Mouse (Mus musculus): ENCODE measurements around the gene Gm44511.
A peak's percentile ranks its signal among the peaks of the same experiment; 100 is the strongest.

Gene Gm44511

GRCm38 (mm10) chr6:128826132-128826531 lies at the start of gene Gm44511, which contains the start of gene Klrb1b:
TSS of gene Gm44511 (minus strand) at chr6:128826315.
TSS of gene Klrb1b (minus strand) at chr6:128826331.
- no peak for DNase-seq (ENCODE audit: extremely low spot score, low spot score)

- no peak for DNase-seq (ENCODE audit: extremely low spot score, low spot score)
Observed at GRCm38 (mm10) chr6:128871910-128872610, 45.9 kb upstream of the Gm44511 start.

- DNase-seq (ENCODE audit: extremely low spot score, low spot score) = no peak
Observed at GRCm38 (mm10) chr6:128868861-128869260, 42.7 kb upstream of the Gm44511 start.

- no peak for DNase-seq (ENCODE audit: extremely low spot score, low spot score)
Observed at GRCm38 (mm10) chr6:128857976-128858375, 31.9 kb upstream of the Gm44511 start.

- DNase-seq (ENCODE audit: extremely low spot score, low spot score) = no peak
Observed at GRCm38 (mm10) chr6:128856250-128856649, 30.1 kb upstream of the Gm44511 start.

GRCm38 (mm10) chr6:128855477-128855876 lies 29.4 kb upstream of the Gm44511 start:
- DNase-seq (ENCODE audit: extremely low spot score, low spot score) = no peak

- DNase-seq (ENCODE audit: extremely low spot score, low spot score) = no peak
Observed at GRCm38 (mm10) chr6:128854895-128855294, 28.8 kb upstream of the Gm44511 start.

GRCm38 (mm10) chr6:128854024-128854820 lies 28.1 kb upstream of the Gm44511 start:
- peak; percentile 61 for DNase-seq (ENCODE audit: extremely low spot score, low spot score)

GRCm38 (mm10) chr6:128852766-128853165 lies 26.7 kb upstream of the Gm44511 start:
- DNase-seq (ENCODE audit: extremely low spot score, low spot score) = no peak

- no peak for DNase-seq (ENCODE audit: extremely low spot score, low spot score)
Observed at GRCm38 (mm10) chr6:128851151-128851550, 25.0 kb upstream of the Gm44511 start.

GRCm38 (mm10) chr6:128850671-128851070 lies 24.6 kb upstream of the Gm44511 start:
- no peak for DNase-seq (ENCODE audit: extremely low spot score, low spot score)

- peak; percentile 65 for DNase-seq (ENCODE audit: extremely low spot score, low spot score)
Observed at GRCm38 (mm10) chr6:128849902-128850301, 23.8 kb upstream of the Gm44511 start.

GRCm38 (mm10) chr6:128847401-128847800 lies 21.3 kb upstream of the Gm44511 start:
- DNase-seq (ENCODE audit: extremely low spot score, low spot score) = no peak

GRCm38 (mm10) chr6:128845998-128846542 lies 20.0 kb upstream of the Gm44511 start:
- DNase-seq (ENCODE audit: extremely low spot score, low spot score) = no peak

GRCm38 (mm10) chr6:128845319-128845979 lies 19.3 kb upstream of the Gm44511 start:
- DNase-seq (ENCODE audit: extremely low spot score, low spot score) = peak; percentile 95

- no peak for DNase-seq (ENCODE audit: extremely low spot score, low spot score)
Observed at GRCm38 (mm10) chr6:128844586-128845080, 18.5 kb upstream of the Gm44511 start.

GRCm38 (mm10) chr6:128844131-128844530 lies 18.0 kb upstream of the Gm44511 start:
- DNase-seq (ENCODE audit: extremely low spot score, low spot score) = no peak

GRCm38 (mm10) chr6:128843479-128843992 lies 17.4 kb upstream of the Gm44511 start:
- DNase-seq (ENCODE audit: extremely low spot score, low spot score) = peak; percentile 68

GRCm38 (mm10) chr6:128842945-128843478 lies 16.9 kb upstream of the Gm44511 start:
- peak; percentile 98 for DNase-seq (ENCODE audit: extremely low spot score, low spot score)

- no peak for DNase-seq (ENCODE audit: extremely low spot score, low spot score)
Observed at GRCm38 (mm10) chr6:128842356-128842944, 16.3 kb upstream of the Gm44511 start.
